Mouse (Mus musculus): ENCODE data around the gene Col13a1.

- TF ChIP-seq CTCF (IDR thresholded peaks at IDR 0.05; ENCODE audit: borderline replicate concordance, insufficient read depth, low read length) (no peak), POLR2A (IDR thresholded peaks at IDR 0.05; ENCODE audit: low read depth, low read length) (no peak)
Observed at GRCm38 (mm10) chr10:61852824-61853223, 126.1 kb downstream of the Col13a1 start.
